Mouse (Mus musculus): ENCODE results near the gene Padi2. TPM values are rescaled to one million over a fixed set of nuclear protein-coding genes. Genes with fewer than 3 reads are reported as not detected.

The Padi2 gene
- polyA plus RNA-seq, 1 experiment from 2014 or later: 0.27 TPM

- no peak for ATAC-seq
- no peaks in the 10 kb centered on the region for H3K36me3 ChIP-seq (ENCODE audit: control insufficient read depth, insufficient read depth, low read length)
- no peak overlapping the region for H3K27ac ChIP-seq (ENCODE audit: low read depth, low read length)
- no peaks in the 10 kb centered on the region for H3K4me1 ChIP-seq (ENCODE audit: control insufficient read depth, insufficient read depth, low read length)
- no peak overlapping the region for H3K4me2 ChIP-seq (ENCODE audit: low read length)
- H3K4me3 ChIP-seq (ENCODE audit: low read depth, low read length): no peak overlapping the region
- H3K9me3 ChIP-seq (replicated peaks; ENCODE audit: control insufficient read depth, low read length): no peaks in the 10 kb centered on the region
- no peak for DNase-seq (ENCODE audit: low spot score)
- WGBS: 94% methylated on average over 4 of the region's 4 CpGs
- H3K27me3 ChIP-seq (replicated peaks; ENCODE audit: control insufficient read depth, insufficient read depth, low read length): no peaks in the 10 kb centered on the region
- no peak overlapping the region for H3K9ac ChIP-seq (ENCODE audit: low read length)
Observed at GRCm38 (mm10) chr4:140945571-140945970, 39.4 kb downstream of the Padi2 start.

GRCm38 (mm10) chr4:140946048-140946447, 39.9 kb downstream of the Padi2 start:
- H3K4me3 ChIP-seq (ENCODE audit: low read depth, low read length): no peak overlapping the region
- no peak overlapping the region for H3K27ac ChIP-seq (ENCODE audit: low read depth, low read length)
- H3K9me3 ChIP-seq (replicated peaks; ENCODE audit: control insufficient read depth, low read length): no peaks in the 10 kb centered on the region
- no peak overlapping the region for H3K4me2 ChIP-seq (ENCODE audit: low read length)
- H3K36me3 ChIP-seq (ENCODE audit: control insufficient read depth, insufficient read depth, low read length): no peaks in the 10 kb centered on the region
- DNase-seq (ENCODE audit: low spot score) (no peak), ATAC-seq (no peak)
- no peaks in the 10 kb centered on the region for H3K4me1 ChIP-seq (ENCODE audit: control insufficient read depth, insufficient read depth, low read length)
- no peaks in the 10 kb centered on the region for H3K27me3 ChIP-seq (replicated peaks; ENCODE audit: control insufficient read depth, insufficient read depth, low read length)
- WGBS: 87% methylated on average over 4 of the region's 4 CpGs
- no peak overlapping the region for H3K9ac ChIP-seq (ENCODE audit: low read length)

GRCm38 (mm10) chr4:140946580-140947205, 40.5 kb downstream of the Padi2 start:
- DNase-seq (ENCODE audit: low spot score): no peak
- H3K4me2 ChIP-seq (ENCODE audit: low read length): no peak overlapping the region
- no peak for ATAC-seq
- 80% methylated on average over 14 of the region's 14 CpGs for WGBS
- H3K4me1 ChIP-seq (ENCODE audit: control insufficient read depth, insufficient read depth, low read length): no peaks in the 10 kb centered on the region
- no peak overlapping the region for H3K4me3 ChIP-seq (ENCODE audit: low read depth, low read length)
- H3K27me3 ChIP-seq (replicated peaks; ENCODE audit: control insufficient read depth, insufficient read depth, low read length): no peaks in the 10 kb centered on the region
- H3K9ac ChIP-seq (ENCODE audit: low read length): no peak overlapping the region
- H3K27ac ChIP-seq (ENCODE audit: low read depth, low read length): no peak overlapping the region
- no peaks in the 10 kb centered on the region for H3K36me3 ChIP-seq (ENCODE audit: control insufficient read depth, insufficient read depth, low read length)
- H3K9me3 ChIP-seq (replicated peaks; ENCODE audit: control insufficient read depth, low read length): no peaks in the 10 kb centered on the region

- H3K4me2 ChIP-seq (ENCODE audit: low read length): no peak overlapping the region
- H3K27ac ChIP-seq (ENCODE audit: low read depth, low read length): no peak overlapping the region
- no peaks in the 10 kb centered on the region for H3K36me3 ChIP-seq (ENCODE audit: control insufficient read depth, insufficient read depth, low read length)
- ATAC-seq (no peak), DNase-seq (ENCODE audit: low spot score) (no peak)
- no peaks in the 10 kb centered on the region for H3K9me3 ChIP-seq (replicated peaks; ENCODE audit: control insufficient read depth, low read length)
- 89% methylated on average over 12 of the region's 12 CpGs for WGBS
- H3K9ac ChIP-seq (ENCODE audit: low read length): no peak overlapping the region
- H3K4me1 ChIP-seq (ENCODE audit: control insufficient read depth, insufficient read depth, low read length): no peaks in the 10 kb centered on the region
- no peaks in the 10 kb centered on the region for H3K27me3 ChIP-seq (replicated peaks; ENCODE audit: control insufficient read depth, insufficient read depth, low read length)
- no peak overlapping the region for H3K4me3 ChIP-seq (ENCODE audit: low read depth, low read length)
Observed at GRCm38 (mm10) chr4:140947487-140948440, 41.6 kb downstream of the Padi2 start.

GRCm38 (mm10) chr4:140948481-140948880, 42.3 kb downstream of the Padi2 start:
- no peaks in the 10 kb centered on the region for H3K27me3 ChIP-seq (replicated peaks; ENCODE audit: control insufficient read depth, insufficient read depth, low read length)
- WGBS: 93% methylated on average over 6 of the region's 6 CpGs
- no peaks in the 10 kb centered on the region for H3K36me3 ChIP-seq (ENCODE audit: control insufficient read depth, insufficient read depth, low read length)
- H3K4me1 ChIP-seq (ENCODE audit: control insufficient read depth, insufficient read depth, low read length): no peaks in the 10 kb centered on the region
- no peak overlapping the region for H3K9ac ChIP-seq (ENCODE audit: low read length)
- ATAC-seq (no peak), DNase-seq (ENCODE audit: low spot score) (no peak)
- no peaks in the 10 kb centered on the region for H3K9me3 ChIP-seq (replicated peaks; ENCODE audit: control insufficient read depth, low read length)
- H3K27ac ChIP-seq (ENCODE audit: low read depth, low read length): no peak overlapping the region
- H3K4me2 ChIP-seq (ENCODE audit: low read length): no peak overlapping the region
- H3K4me3 ChIP-seq (ENCODE audit: low read depth, low read length): no peak overlapping the region

GRCm38 (mm10) chr4:140949052-140949451, 42.9 kb downstream of the Padi2 start:
- Histone ChIP-seq H3K9ac (ENCODE audit: low read length) (no peak overlapping the region), H3K36me3 (ENCODE audit: control insufficient read depth, insufficient read depth, low read length) (no peaks in the 10 kb centered on the region), H3K4me1 (ENCODE audit: control insufficient read depth, insufficient read depth, low read length) (no peaks in the 10 kb centered on the region), H3K9me3 (replicated peaks; ENCODE audit: control insufficient read depth, low read length) (no peaks in the 10 kb centered on the region), H3K4me2 (ENCODE audit: low read length) (no peak overlapping the region), H3K4me3 (ENCODE audit: low read depth, low read length) (no peak overlapping the region), H3K27me3 (replicated peaks; ENCODE audit: control insufficient read depth, insufficient read depth, low read length) (no peaks in the 10 kb centered on the region), H3K27ac (ENCODE audit: low read depth, low read length) (no peak overlapping the region)
- ATAC-seq (no peak), DNase-seq (ENCODE audit: low spot score) (no peak)
- WGBS: 83% methylated on average over 8 of the region's 8 CpGs

- no peak overlapping the region for H3K9ac ChIP-seq (ENCODE audit: low read length)
- H3K27me3 ChIP-seq (replicated peaks; ENCODE audit: control insufficient read depth, insufficient read depth, low read length): no peaks in the 10 kb centered on the region
- no peaks in the 10 kb centered on the region for H3K36me3 ChIP-seq (ENCODE audit: control insufficient read depth, insufficient read depth, low read length)
- ATAC-seq (no peak), DNase-seq (ENCODE audit: low spot score) (no peak)
- no peaks in the 10 kb centered on the region for H3K4me1 ChIP-seq (ENCODE audit: control insufficient read depth, insufficient read depth, low read length)
- 91% methylated on average over 16 of the region's 16 CpGs for WGBS
- H3K4me3 ChIP-seq (ENCODE audit: low read depth, low read length): no peak overlapping the region
- H3K9me3 ChIP-seq (replicated peaks; ENCODE audit: control insufficient read depth, low read length): no peaks in the 10 kb centered on the region
- no peak overlapping the region for H3K4me2 ChIP-seq (ENCODE audit: low read length)
- H3K27ac ChIP-seq (ENCODE audit: low read depth, low read length): no peak overlapping the region
Observed at GRCm38 (mm10) chr4:140949616-140950015, 43.5 kb downstream of the Padi2 start.

- H3K4me3 ChIP-seq (ENCODE audit: low read depth, low read length): no peak overlapping the region
- no peak overlapping the region for H3K27ac ChIP-seq (ENCODE audit: low read depth, low read length)
Observed at GRCm38 (mm10) chr4:140950574-140950973, 44.4 kb downstream of the Padi2 start.

More at GRCm38 (mm10) chr4:140950574-140950973, 44.4 kb downstream of the Padi2 start:
- DNase-seq (ENCODE audit: low spot score) (no peak), ATAC-seq (no peak)
- no peaks in the 10 kb centered on the region for H3K4me1 ChIP-seq (ENCODE audit: control insufficient read depth, insufficient read depth, low read length)
- no peak overlapping the region for H3K4me2 ChIP-seq (ENCODE audit: low read length)
- whole genome bisulfite sequencing: 72% methylated on average over 3 of the region's 3 CpGs
- H3K9me3 ChIP-seq (replicated peaks; ENCODE audit: control insufficient read depth, low read length): no peaks in the 10 kb centered on the region
- no peaks in the 10 kb centered on the region for H3K36me3 ChIP-seq (ENCODE audit: control insufficient read depth, insufficient read depth, low read length)
- H3K27me3 ChIP-seq (replicated peaks; ENCODE audit: control insufficient read depth, insufficient read depth, low read length): no peaks in the 10 kb centered on the region
- no peak overlapping the region for H3K9ac ChIP-seq (ENCODE audit: low read length)
